Mouse (Mus musculus) MEL (cell line): ENCODE measurements around the gene Pcsk5. TPM values are rescaled to one million over a fixed set of nuclear protein-coding genes. Genes with fewer than 3 reads are reported as not detected.

Experiments used
- DNase-seq: peaks from one replicate; pipeline ENCODE4 v3.0.0; 2011; ENCODE audit warnings: low read depth, low spot score
- H3K27ac ChIP-seq: 2 replicates; pipeline ENCODE4 v1.5.1; 2012; ENCODE audit warnings: low read depth, mild to moderate bottlenecking, control low read depth, low read length, moderate library complexity; ENCODE audit not compliant: control insufficient read depth
- H3K27me3 ChIP-seq, 2 experiments: fragments of 150-350 bp in 1 of 2; sonication (generic) in 1 of 2; 2 replicates each; pipeline ENCODE4 v1.6.1; 2012; ENCODE audit warnings: low read length in 2 of 2, mild to moderate bottlenecking in 2 of 2, improper control_type of control experiment in 1 of 2, moderate library complexity in 1 of 2; ENCODE audit not compliant: insufficient read depth in 2 of 2, control insufficient read depth in 1 of 2
- H3K36me3 ChIP-seq, 2 experiments: 2 replicates each; pipeline ENCODE4 v1.6.1; 2012 to 2014; ENCODE audit warnings: low read length in 2 of 2, improper control_type of control experiment in 1 of 2, inconsistent platforms in 1 of 2, mild to moderate bottlenecking in 1 of 2; ENCODE audit not compliant: insufficient read depth in 2 of 2, control insufficient read depth in 1 of 2
- H3K4me1 ChIP-seq, 2 experiments: fragments of 150-350 bp in 1 of 2; sonication (generic) in 1 of 2; 2 replicates each; pipeline ENCODE4 v1.6.1; 2012; ENCODE audit warnings: low read length in 2 of 2, improper control_type of control experiment in 1 of 2, mild to moderate bottlenecking in 1 of 2; ENCODE audit not compliant: insufficient read depth in 2 of 2, control insufficient read depth in 1 of 2
- H3K4me3 ChIP-seq, 2 experiments: fragments of 150-350 bp in 1 of 2; sonication (generic) in 1 of 2; 2 replicates each; pipeline ENCODE4 v1.5.1; 2012; ENCODE audit warnings: low read depth in 2 of 2, low read length in 2 of 2, mild to moderate bottlenecking in 2 of 2, moderate library complexity in 2 of 2, control low read depth in 1 of 2, improper control_type of control experiment in 1 of 2; ENCODE audit not compliant: control insufficient read depth in 1 of 2, insufficient read depth in 1 of 2
- H3K79me2 ChIP-seq: 2 replicates; pipeline ENCODE4 v1.6.1; 2012; ENCODE audit warnings: mild to moderate bottlenecking, low read length, moderate library complexity; ENCODE audit not compliant: control insufficient read depth, poor library complexity, insufficient read depth
- H3K9ac ChIP-seq: 2 replicates; pipeline ENCODE4 v1.6.1; 2012; ENCODE audit warnings: low read depth, mild to moderate bottlenecking, control low read depth, low read length, moderate library complexity; ENCODE audit not compliant: control insufficient read depth, poor library complexity, severe bottlenecking
- H3K9me3 ChIP-seq: fragments of 150-350 bp; sonication (generic); replicated peaks from 2 replicates; pipeline ENCODE4 v1.6.1; 2012; ENCODE audit warnings: mild to moderate bottlenecking, low read length, improper control_type of control experiment, moderate library complexity; ENCODE audit not compliant: insufficient read depth
- BHLHE40 ChIP-seq: IDR thresholded peaks from 2 replicates; pipeline ENCODE4 v1.6.1; 2012; ENCODE audit warnings: low read depth, mild to moderate bottlenecking, inconsistent platforms, low read length, improper control_type of control experiment, borderline replicate concordance
- CHD1 ChIP-seq: IDR thresholded peaks from 2 replicates; pipeline ENCODE4 v1.6.1; 2012; ENCODE audit warnings: low read depth, mild to moderate bottlenecking, inconsistent platforms, low read length, improper control_type of control experiment
- CHD2 ChIP-seq: IDR thresholded peaks from 2 replicates; pipeline ENCODE4 v1.6.1; 2011; ENCODE audit warnings: low read length, improper control_type of control experiment
- CTCF ChIP-seq, 3 experiments: IDR thresholded peaks in 2 of 3; conservative IDR thresholded peaks in 1 of 3; 2 replicates each; pipeline ENCODE4 v1.5.1; 2011 to 2012; ENCODE audit warnings: low read length in 3 of 3, low read depth in 2 of 3, mild to moderate bottlenecking in 2 of 3, improper control_type of control experiment in 1 of 3, inconsistent platforms in 1 of 3, mixed read lengths in 1 of 3, moderate library complexity in 1 of 3; ENCODE audit not compliant: control insufficient read depth in 1 of 3, insufficient read depth in 1 of 3, poor library complexity in 1 of 3, severe bottlenecking in 1 of 3
- E2F4 ChIP-seq: IDR thresholded peaks from 2 replicates; pipeline ENCODE4 v1.6.1; 2011; ENCODE audit warnings: low read depth, low read length, improper control_type of control experiment, borderline replicate concordance
- EP300 ChIP-seq, 2 experiments: IDR thresholded peaks; 2 replicates each; pipeline ENCODE4 v1.6.1; 2011; ENCODE audit warnings: improper control_type of control experiment in 2 of 2, low read length in 2 of 2, low read depth in 1 of 2, mild to moderate bottlenecking in 1 of 2
- ETS1 ChIP-seq: IDR thresholded peaks from 2 replicates; pipeline ENCODE4 v1.6.1; 2012; ENCODE audit warnings: low read depth, mild to moderate bottlenecking, inconsistent platforms, low read length, improper control_type of control experiment, moderate library complexity
- GATA1 ChIP-seq: IDR thresholded peaks from 2 replicates; pipeline ENCODE4 v1.6.1; 2011; ENCODE audit warnings: low read depth, low read length, improper control_type of control experiment
- MAFK ChIP-seq: IDR thresholded peaks from 2 replicates; pipeline ENCODE4 v1.6.1; 2011; ENCODE audit warnings: low read depth, mild to moderate bottlenecking, low read length, improper control_type of control experiment, borderline replicate concordance
- MAZ ChIP-seq: IDR thresholded peaks from 2 replicates; pipeline ENCODE4 v1.6.1; 2012; ENCODE audit warnings: low read depth, mild to moderate bottlenecking, inconsistent platforms, low read length, improper control_type of control experiment
- MYB ChIP-seq: IDR thresholded peaks from 2 replicates; pipeline ENCODE4 v1.6.1; 2011; ENCODE audit warnings: mild to moderate bottlenecking, low read depth, low read length, improper control_type of control experiment
- MYC ChIP-seq: IDR thresholded peaks from 2 replicates; pipeline ENCODE4 v1.6.1; 2011; ENCODE audit warnings: low read depth, mild to moderate bottlenecking, low read length, improper control_type of control experiment, moderate library complexity
- NRF1 ChIP-seq: IDR thresholded peaks from 2 replicates; pipeline ENCODE4 v1.6.1; 2014; ENCODE audit warnings: low read depth, mild to moderate bottlenecking, inconsistent platforms, low read length, improper control_type of control experiment, moderate library complexity; ENCODE audit not compliant: poor library complexity, insufficient read depth, severe bottlenecking
- POLR2A ChIP-seq, 2 experiments: IDR thresholded peaks; 2 replicates each; pipeline ENCODE4 v1.6.1; 2011 to 2012; ENCODE audit warnings: low read length in 2 of 2, mild to moderate bottlenecking in 2 of 2, control low read depth in 1 of 2, improper control_type of control experiment in 1 of 2, low read depth in 1 of 2, moderate library complexity in 1 of 2; ENCODE audit not compliant: control insufficient read depth in 1 of 2, insufficient read depth in 1 of 2, poor library complexity in 1 of 2
- POLR2AphosphoS2 ChIP-seq: IDR thresholded peaks from 2 replicates; pipeline ENCODE4 v1.6.1; 2011; ENCODE audit warnings: low read length, improper control_type of control experiment
- POLR2AphosphoS5 ChIP-seq: IDR thresholded peaks from 2 replicates; pipeline ENCODE4 v1.6.1; 2012; ENCODE audit warnings: low read depth, borderline replicate concordance, mild to moderate bottlenecking, inconsistent platforms, low read length, moderate library complexity, mixed read lengths
- RAD21 ChIP-seq: IDR thresholded peaks from 2 replicates; pipeline ENCODE4 v1.6.1; 2011; ENCODE audit warnings: mild to moderate bottlenecking, low read depth, low read length, improper control_type of control experiment
- RCOR1 ChIP-seq: IDR thresholded peaks from 2 replicates; pipeline ENCODE4 v1.6.1; 2012; ENCODE audit warnings: low read depth, mild to moderate bottlenecking, inconsistent platforms, low read length, improper control_type of control experiment
- SMC3 ChIP-seq: IDR thresholded peaks from 2 replicates; pipeline ENCODE4 v1.6.1; 2011; ENCODE audit warnings: low read depth, low read length, improper control_type of control experiment
- TBP ChIP-seq: IDR thresholded peaks from 2 replicates; pipeline ENCODE4 v1.8.0; 2011; ENCODE audit warnings: low read depth, low read length, improper control_type of control experiment
- TCF12 ChIP-seq: IDR thresholded peaks from 2 replicates; pipeline ENCODE4 v1.6.1; 2014; ENCODE audit warnings: low read depth, mild to moderate bottlenecking, inconsistent platforms, low read length, improper control_type of control experiment, moderate library complexity
- USF2 ChIP-seq, 2 experiments: IDR thresholded peaks; 2 replicates each; pipeline ENCODE4 v1.6.1; 2011 to 2012; ENCODE audit warnings: improper control_type of control experiment in 2 of 2, low read length in 2 of 2, borderline replicate concordance in 1 of 2, inconsistent platforms in 1 of 2, low read depth in 1 of 2, mild to moderate bottlenecking in 1 of 2; ENCODE audit not compliant: insufficient read depth in 1 of 2
- ZC3H11A ChIP-seq: IDR thresholded peaks from 2 replicates; pipeline ENCODE4 v1.6.1; 2012; ENCODE audit warnings: low read depth, mild to moderate bottlenecking, inconsistent platforms, low read length, improper control_type of control experiment
- ZKSCAN1 ChIP-seq: IDR thresholded peaks from 2 replicates; pipeline ENCODE4 v1.6.1; 2012; ENCODE audit warnings: low read depth, mild to moderate bottlenecking, inconsistent platforms, low read length, improper control_type of control experiment, moderate library complexity
- ZMIZ1 ChIP-seq: IDR thresholded peaks from 2 replicates; pipeline ENCODE4 v1.6.1; 2012; ENCODE audit warnings: low read depth, mild to moderate bottlenecking, inconsistent platforms, low read length, improper control_type of control experiment, moderate library complexity
- ZNF384 ChIP-seq: IDR thresholded peaks from 2 replicates; pipeline ENCODE4 v1.6.1; 2012; ENCODE audit warnings: low read depth, mild to moderate bottlenecking, inconsistent platforms, low read length, improper control_type of control experiment
- polyA plus RNA-seq, 2 experiments: library from polyadenylated mRNA; stranded (reverse) in 1 of 2; unstranded in 1 of 2; fragments of >175 nt in 1 of 2; fragments of >200 nt in 1 of 2; gene quantifications; 2 replicates each; pipeline versions ENCODE4 v1.2.1 to v1.2.4; 2012; ENCODE audit warnings: low replicate concordance in 2 of 2, low read depth in 1 of 2; ENCODE audit not compliant: insufficient read length in 2 of 2, insufficient read depth in 1 of 2, missing spikeins in 1 of 2
- total RNA-seq: library from RNA; depleted of rRNA; stranded (reverse); fragments of 300-350 nt; gene quantifications from 2 replicates; pipeline ENCODE4 v1.2.3, GENCODE M21; 2012

Gene Pcsk5
- total and polyA plus RNA-seq, 3 experiments: not detected

GRCm38 (mm10) chr19:17775097-17775496 is 62.3 kb downstream of the Pcsk5 start:
- Histone ChIP-seq H3K27ac (no peak overlapping the region), H3K27me3 (no peaks in the 10 kb centered on the region), H3K79me2 (no peaks in the 10 kb centered on the region), H3K4me1 (no peaks in the 10 kb centered on the region), H3K9me3 (no peaks in the 10 kb centered on the region), H3K36me3 (no peaks in the 10 kb centered on the region), H3K4me3 (no peak overlapping the region), H3K9ac (no peak overlapping the region)
- TF ChIP-seq MYC (no peak), SMC3 (no peak), E2F4 (no peak), MYB (no peak), MAFK (no peak), RAD21 (no peak), POLR2A (IDR thresholded peaks at IDR 0.05; ENCODE audit: control insufficient read depth in 1 of 2, insufficient read depth in 1 of 2, low read depth in 1 of 2, low read length in 2 of 2, poor library complexity in 1 of 2) (no peak), ETS1 (no peak), MAZ (no peak), ZMIZ1 (no peak), CTCF (IDR thresholded peaks at IDR 0.05 in 2 of 3, conservative IDR thresholded peaks at IDR 0.05 in 1 of 3; ENCODE audit: control insufficient read depth in 1 of 3, insufficient read depth in 1 of 3, low read depth in 2 of 3, low read length in 3 of 3, poor library complexity in 1 of 3, severe bottlenecking in 1 of 3) (no peak), GATA1 (no peak), EP300 (IDR thresholded peaks at IDR 0.05; ENCODE audit: low read depth in 1 of 2, low read length in 2 of 2) (no peak), TBP (no peak), BHLHE40 (no peak), POLR2AphosphoS5 (no peak), CHD1 (no peak), ZNF384 (no peak), CHD2 (no peak), POLR2AphosphoS2 (no peak)
- no peak for DNase-seq

GRCm38 (mm10) chr19:17774061-17774460 is 63.4 kb downstream of the Pcsk5 start:
- Histone ChIP-seq H3K79me2 (no peaks in the 10 kb centered on the region), H3K36me3 (no peaks in the 10 kb centered on the region), H3K9ac (no peak overlapping the region), H3K9me3 (no peaks in the 10 kb centered on the region), H3K4me3 (no peak overlapping the region), H3K27me3 (no peaks in the 10 kb centered on the region), H3K4me1 (no peaks in the 10 kb centered on the region), H3K27ac (no peak overlapping the region)
- DNase-seq: no peak
- no peak for TF ChIP-seq ZKSCAN1
- no peak for TF ChIP-seq TCF12
- no peak for TF ChIP-seq EP300 (IDR thresholded peaks at IDR 0.05; ENCODE audit: low read depth in 1 of 2, low read length in 2 of 2)
- TF ChIP-seq NRF1: no peak
- TF ChIP-seq TBP: no peak
- no peak for TF ChIP-seq SMC3
- no peak for TF ChIP-seq MAFK
- TF ChIP-seq CTCF (IDR thresholded peaks at IDR 0.05 in 2 of 3, conservative IDR thresholded peaks at IDR 0.05 in 1 of 3; ENCODE audit: control insufficient read depth in 1 of 3, insufficient read depth in 1 of 3, low read depth in 2 of 3, low read length in 3 of 3, poor library complexity in 1 of 3, severe bottlenecking in 1 of 3): no peak
- no peak for TF ChIP-seq USF2 (IDR thresholded peaks at IDR 0.05; ENCODE audit: borderline replicate concordance in 1 of 2, insufficient read depth in 1 of 2, low read depth in 1 of 2, low read length in 2 of 2)
- no peak for TF ChIP-seq RCOR1
- TF ChIP-seq POLR2AphosphoS2: no peak
- TF ChIP-seq ZC3H11A: no peak
